Mouse (Mus musculus) heart, embryonic 14.5 days (tissue): Measurements from ENCODE around the gene Nat8f6. TPM values are rescaled to one million over a fixed set of nuclear protein-coding genes. Genes with fewer than 3 reads are reported as not detected.
"Not testable (repeated sequence)": the region's sequence is repeated elsewhere in the genome, so short reads cannot be mapped to it uniquely, and the experiment has no call there.

Experiments
- ATAC-seq: fragments of 200-750 bp; cut with Nextera tagmentation; 2 replicates; pipeline ENCODE4 v1.8.0; 2017; ENCODE audit warnings: low read depth, moderate TSS enrichment; ENCODE audit not compliant: insufficient number of reproducible peaks, insufficient read depth, low FRiP score
- H3K27ac ChIP-seq, 2 experiments: fragments of 200-500 bp in 1 of 2; fragments of 300-500 bp in 1 of 2; sonication (generic) in 1 of 2; replicated peaks in 1 of 2; 2 replicates each; pipeline ENCODE4 v1.5.1; 2012 to 2014; ENCODE audit warnings: low read depth in 2 of 2, low read length in 2 of 2, control low read depth in 1 of 2, mild to moderate bottlenecking in 1 of 2, mixed read lengths in 1 of 2; ENCODE audit not compliant: control insufficient read depth in 1 of 2, insufficient read depth in 1 of 2
- H3K27me3 ChIP-seq: fragments of 300-500 bp; sonication (generic); 2 replicates; pipeline ENCODE4 v1.6.1; 2014; ENCODE audit warnings: mild to moderate bottlenecking, low read length, control low read depth; ENCODE audit not compliant: control insufficient read depth, insufficient read depth
- H3K36me3 ChIP-seq: fragments of 300-500 bp; sonication (generic); 2 replicates; pipeline ENCODE4 v1.6.1; 2014; ENCODE audit warnings: mild to moderate bottlenecking, control low read depth, low read length, mixed read lengths; ENCODE audit not compliant: control insufficient read depth, insufficient read depth
- H3K4me1 ChIP-seq, 2 experiments: fragments of 200-500 bp in 1 of 2; fragments of 300-500 bp in 1 of 2; sonication (generic) in 1 of 2; 2 replicates each; pipeline ENCODE4 v1.6.1; 2012 to 2014; ENCODE audit warnings: low read length in 2 of 2, control low read depth in 1 of 2, mixed read lengths in 1 of 2; ENCODE audit not compliant: control insufficient read depth in 2 of 2, insufficient read depth in 2 of 2
- H3K4me2 ChIP-seq: fragments of 300-500 bp; sonication (generic); 2 replicates; pipeline ENCODE4 v1.6.1; 2014; ENCODE audit warnings: mild to moderate bottlenecking, low read length
- H3K4me3 ChIP-seq, 2 experiments: fragments of 200-500 bp in 1 of 2; fragments of 300-500 bp in 1 of 2; sonication (generic) in 1 of 2; 2 replicates each; pipeline ENCODE4 v1.5.1; 2012 to 2014; ENCODE audit warnings: low read length in 2 of 2, mild to moderate bottlenecking in 2 of 2, control low read depth in 1 of 2, low read depth in 1 of 2, moderate library complexity in 1 of 2; ENCODE audit not compliant: control insufficient read depth in 1 of 2, insufficient read depth in 1 of 2
- H3K9ac ChIP-seq: fragments of 300-500 bp; sonication (generic); 2 replicates; pipeline ENCODE4 v1.6.1; 2014; ENCODE audit warnings: mild to moderate bottlenecking, low read length
- H3K9me3 ChIP-seq: fragments of 300-500 bp; sonication (generic); 2 replicates; pipeline ENCODE4 v1.6.1; 2016; ENCODE audit warnings: low read length, control low read depth; ENCODE audit not compliant: control insufficient read depth
- WGBS: fragments of 180-500 bp; shearing (Covaris S2); extraction: QIAGEN DNeasy Blood & Tissue Kit; methylation state at CpG from one replicate; pipeline ENCODE4 v1.1.7; 2014; 5-methylcytosine and 5-hydroxymethylcytosine counted together
- polyA plus RNA-seq: library from polyadenylated mRNA; unstranded; fragments of >200 nt; fragmentation: Nextera tagmentation; extraction: Ambion mirVana; gene quantifications from 2 replicates; pipeline ENCODE4 v1.2.1, GENCODE M21; 2014

Nat8f6 gene
- polyA plus RNA-seq, 1 experiment from 2014 or later = not detected

GRCm38 (mm10) chr6:85846921-85847320, 26.2 kb upstream of the Nat8f6 start:
- WGBS = 32% methylated on average over 1 of the region's 1 CpGs
- Histone ChIP-seq H3K4me3 (no peak overlapping the region), H3K36me3 (no peaks in the 10 kb centered on the region), H3K27ac (no peak overlapping the region), H3K9ac (no peak overlapping the region), H3K4me2 (no peak overlapping the region), H3K27me3 (no peaks in the 10 kb centered on the region), H3K4me1 (no peaks in the 10 kb centered on the region), H3K9me3 (no peaks in the 10 kb centered on the region)
- no peak for ATAC-seq

- not testable (repeated sequence) for H3K4me3 ChIP-seq, H3K4me2 ChIP-seq, H3K9me3 ChIP-seq, H3K36me3 ChIP-seq, ATAC-seq, H3K27me3 ChIP-seq, H3K9ac ChIP-seq, H3K4me1 ChIP-seq, H3K27ac ChIP-seq
- 68% methylated on average over 25 of the region's 25 CpGs for WGBS
These were observed 23.1 kb upstream of the Nat8f6 start for GRCm38 (mm10) chr6:85843677-85844458.

- Histone ChIP-seq H3K36me3 (no peaks in the 10 kb centered on the region), H3K4me3 (no peak overlapping the region), H3K4me1 (no peaks in the 10 kb centered on the region), H3K9me3 (no peaks in the 10 kb centered on the region), H3K9ac (no peak overlapping the region), H3K27me3 (no peaks in the 10 kb centered on the region), H3K27ac (no peak overlapping the region), H3K4me2 (no peak overlapping the region)
- WGBS = 65% methylated on average over 4 of the region's 4 CpGs
- no peak for ATAC-seq
These were observed 19.2 kb upstream of the Nat8f6 start for GRCm38 (mm10) chr6:85839982-85840381.

GRCm38 (mm10) chr6:85838674-85839073, 17.9 kb upstream of the Nat8f6 start:
- H3K4me1 ChIP-seq = no peaks in the 10 kb centered on the region
- WGBS = 80% methylated on average over 8 of the region's 8 CpGs
- H3K27me3 ChIP-seq = no peaks in the 10 kb centered on the region
- H3K27ac ChIP-seq = no peak overlapping the region
- no peak overlapping the region for H3K4me3 ChIP-seq
- no peaks in the 10 kb centered on the region for H3K9me3 ChIP-seq
- H3K36me3 ChIP-seq = no peaks in the 10 kb centered on the region
- H3K9ac ChIP-seq = no peak overlapping the region
- ATAC-seq = no peak
- no peak overlapping the region for H3K4me2 ChIP-seq

GRCm38 (mm10) chr6:85837307-85837706, 16.6 kb upstream of the Nat8f6 start:
- H3K9ac ChIP-seq, H3K27me3 ChIP-seq, H3K4me1 ChIP-seq, H3K27ac ChIP-seq, H3K36me3 ChIP-seq, H3K9me3 ChIP-seq, H3K4me3 ChIP-seq, ATAC-seq: not testable (repeated sequence)
- H3K4me2 ChIP-seq = peak overlapping the region; percentile 49
- 4% methylated on average over 12 of the region's 12 CpGs for WGBS

- 9% methylated on average over 9 of the region's 9 CpGs for WGBS
- H3K27me3 ChIP-seq, H3K4me3 ChIP-seq: not testable (repeated sequence)
These were observed 16.1 kb upstream of the Nat8f6 start for GRCm38 (mm10) chr6:85836827-85837226.

GRCm38 (mm10) chr6:85836098-85836497, 15.3 kb upstream of the Nat8f6 start:
- not testable (repeated sequence) for H3K4me2 ChIP-seq, H3K9me3 ChIP-seq, H3K9ac ChIP-seq, H3K27me3 ChIP-seq, ATAC-seq, H3K36me3 ChIP-seq, H3K4me3 ChIP-seq, H3K4me1 ChIP-seq, H3K27ac ChIP-seq
- 77% methylated on average over 5 of the region's 5 CpGs for WGBS

More at GRCm38 (mm10) chr6:85836827-85837226, 16.1 kb upstream of the Nat8f6 start:
- not testable (repeated sequence) for ATAC-seq, H3K4me1 ChIP-seq, H3K9me3 ChIP-seq, H3K9ac ChIP-seq, H3K36me3 ChIP-seq, H3K27ac ChIP-seq
- H3K4me2 ChIP-seq = peak overlapping the region; percentile 49

GRCm38 (mm10) chr6:85835104-85835503, 14.3 kb upstream of the Nat8f6 start:
- H3K27ac ChIP-seq, H3K9me3 ChIP-seq, H3K4me1 ChIP-seq, H3K4me3 ChIP-seq, ATAC-seq, H3K36me3 ChIP-seq, H3K9ac ChIP-seq, H3K27me3 ChIP-seq, H3K4me2 ChIP-seq: not testable (repeated sequence)
- WGBS = 56% methylated on average over 1 of the region's 2 CpGs
